Mouse (Mus musculus): ENCODE data around the gene Ccl1. TPM values are rescaled to one million over a fixed set of nuclear protein-coding genes. Genes with fewer than 3 reads are reported as not detected.

The Ccl1 gene
- polyA plus RNA-seq, 1 experiment from 2014 or later = not detected

DNA sequence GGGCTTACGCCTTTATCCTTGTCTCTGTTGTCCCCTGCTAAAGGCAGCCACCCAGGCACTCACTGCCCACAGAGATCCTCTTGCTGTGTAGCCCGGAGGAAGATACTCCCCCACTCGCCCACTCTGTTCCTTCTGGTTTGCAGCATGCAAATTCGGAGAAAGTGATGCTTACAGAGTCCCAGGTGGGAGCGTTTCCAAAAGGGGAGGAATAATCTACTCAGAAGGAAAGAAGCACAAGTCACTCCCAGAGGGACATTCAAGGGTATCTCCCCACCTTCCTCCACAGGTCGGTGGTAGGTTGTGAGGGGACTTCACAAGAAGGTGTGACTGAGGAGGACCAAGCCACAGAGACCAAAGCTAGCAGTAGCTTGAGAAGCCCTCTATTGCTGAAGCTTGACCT, 100.3 kb downstream of the Ccl1 start:
- Histone ChIP-seq H3K4me1 (ENCODE audit: control insufficient read depth in 2 of 2, insufficient read depth in 2 of 2, low read length in 2 of 2) (no peaks in the 10 kb centered on the region), H3K4me3 (ENCODE audit: control insufficient read depth in 1 of 2, insufficient read depth in 1 of 2, low read depth in 1 of 2, low read length in 2 of 2) (no peak overlapping the region), H3K9me3 (ENCODE audit: control insufficient read depth, low read length) (no peaks in the 10 kb centered on the region), H3K4me2 (ENCODE audit: low read length) (no peak overlapping the region), H3K27me3 (ENCODE audit: control insufficient read depth, insufficient read depth, low read length) (0 out of 2 replicates have a peak, but pooled peaks cover 4% of the 10 kb centered on the region), H3K9ac (ENCODE audit: low read length) (no peak overlapping the region), H3K36me3 (ENCODE audit: control insufficient read depth, insufficient read depth, low read length) (no peaks in the 10 kb centered on the region), H3K27ac (replicated peaks in 1 of 2; ENCODE audit: control insufficient read depth in 1 of 2, insufficient read depth in 1 of 2, low read depth in 2 of 2, low read length in 2 of 2) (no peak overlapping the region)
- 83% methylated on average over 6 of the region's 6 CpGs for WGBS
- no peak for ATAC-seq (ENCODE audit: insufficient number of reproducible peaks, insufficient read depth, low FRiP score, low read depth)

DNA sequence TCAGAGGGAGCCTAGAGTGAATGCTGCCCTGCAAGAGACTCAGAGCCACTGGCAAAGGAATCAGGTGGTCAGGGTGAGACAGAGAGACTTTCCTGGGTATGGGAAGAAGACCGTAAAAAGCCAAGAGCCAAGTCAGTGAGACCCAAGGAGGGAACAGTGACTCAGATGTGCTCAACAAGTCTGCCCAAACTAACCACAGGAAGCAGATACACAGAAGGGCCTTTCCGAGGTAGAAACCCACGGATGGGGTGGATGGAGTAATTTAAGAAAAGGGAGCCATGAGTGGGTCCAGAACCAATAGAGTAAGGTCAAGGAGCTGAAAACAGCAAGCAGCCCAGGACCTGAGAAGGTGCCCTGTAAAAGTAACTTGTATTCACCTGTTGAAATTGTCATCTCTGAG, 101.8 kb downstream of the Ccl1 start:
- no peaks in the 10 kb centered on the region for H3K9me3 ChIP-seq (ENCODE audit: control insufficient read depth, low read length)
- no peaks in the 10 kb centered on the region for H3K4me1 ChIP-seq (ENCODE audit: control insufficient read depth in 2 of 2, insufficient read depth in 2 of 2, low read length in 2 of 2)
- no peak overlapping the region for H3K27ac ChIP-seq (replicated peaks in 1 of 2; ENCODE audit: control insufficient read depth in 1 of 2, insufficient read depth in 1 of 2, low read depth in 2 of 2, low read length in 2 of 2)
- H3K27me3 ChIP-seq (ENCODE audit: control insufficient read depth, insufficient read depth, low read length) = no peaks in the 10 kb centered on the region
- H3K36me3 ChIP-seq (ENCODE audit: control insufficient read depth, insufficient read depth, low read length) = no peaks in the 10 kb centered on the region
- ATAC-seq (ENCODE audit: insufficient number of reproducible peaks, insufficient read depth, low FRiP score, low read depth) = no peak
- H3K9ac ChIP-seq (ENCODE audit: low read length) = no peak overlapping the region
- 76% methylated on average over 3 of the region's 3 CpGs for WGBS
- H3K4me2 ChIP-seq (ENCODE audit: low read length) = no peak overlapping the region
- H3K4me3 ChIP-seq (ENCODE audit: control insufficient read depth in 1 of 2, insufficient read depth in 1 of 2, low read depth in 1 of 2, low read length in 2 of 2) = no peak overlapping the region

DNA sequence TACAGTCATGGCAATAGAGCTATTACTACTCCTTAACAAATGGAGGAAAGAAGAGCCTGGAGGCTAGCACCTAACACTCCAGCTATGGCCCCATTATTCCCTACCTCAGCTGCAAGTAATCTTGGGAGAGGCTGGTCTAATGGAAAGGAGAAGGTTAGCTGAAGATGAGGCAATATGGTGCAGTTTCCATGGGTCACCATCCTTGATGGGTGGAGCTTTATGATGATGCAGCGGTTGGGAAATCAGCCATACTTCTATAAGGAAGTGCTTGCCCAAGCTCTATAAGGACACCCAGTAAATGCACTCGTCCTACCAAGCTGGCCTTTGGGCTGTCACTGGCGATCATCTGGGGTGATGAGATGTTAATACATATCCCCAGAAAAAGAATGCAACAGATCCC, 107.7 kb downstream of the Ccl1 start:
- H3K27ac ChIP-seq (replicated peaks in 1 of 2; ENCODE audit: control insufficient read depth in 1 of 2, insufficient read depth in 1 of 2, low read depth in 2 of 2, low read length in 2 of 2) = no peak overlapping the region
- H3K4me3 ChIP-seq (ENCODE audit: control insufficient read depth in 1 of 2, insufficient read depth in 1 of 2, low read depth in 1 of 2, low read length in 2 of 2) = no peak overlapping the region
- no peak overlapping the region for H3K4me2 ChIP-seq (ENCODE audit: low read length)
- H3K36me3 ChIP-seq (ENCODE audit: control insufficient read depth, insufficient read depth, low read length) = no peaks in the 10 kb centered on the region
- H3K27me3 ChIP-seq (ENCODE audit: control insufficient read depth, insufficient read depth, low read length) = 0 out of 2 replicates have a peak, but pooled peaks cover 3% of the 10 kb centered on the region
- no peaks in the 10 kb centered on the region for H3K4me1 ChIP-seq (ENCODE audit: control insufficient read depth in 2 of 2, insufficient read depth in 2 of 2, low read length in 2 of 2)
- ATAC-seq (ENCODE audit: insufficient number of reproducible peaks, insufficient read depth, low FRiP score, low read depth) = no peak
- H3K9me3 ChIP-seq (ENCODE audit: control insufficient read depth, low read length) = no peaks in the 10 kb centered on the region
- WGBS = 61% methylated on average over 3 of the region's 3 CpGs
- no peak overlapping the region for H3K9ac ChIP-seq (ENCODE audit: low read length)

- WGBS = 23% methylated on average over 2 of the region's 2 CpGs
- no peak overlapping the region for H3K4me2 ChIP-seq (ENCODE audit: low read length)
- no peak overlapping the region for H3K27ac ChIP-seq (replicated peaks in 1 of 2; ENCODE audit: control insufficient read depth in 1 of 2, insufficient read depth in 1 of 2, low read depth in 2 of 2, low read length in 2 of 2)
- 0 out of 2 replicates have a peak, but pooled peaks cover 3% of the 10 kb centered on the region for H3K27me3 ChIP-seq (ENCODE audit: control insufficient read depth, insufficient read depth, low read length)
- no peaks in the 10 kb centered on the region for H3K9me3 ChIP-seq (ENCODE audit: control insufficient read depth, low read length)
- no peak overlapping the region for H3K9ac ChIP-seq (ENCODE audit: low read length)
- no peaks in the 10 kb centered on the region for H3K36me3 ChIP-seq (ENCODE audit: control insufficient read depth, insufficient read depth, low read length)
- H3K4me3 ChIP-seq (ENCODE audit: control insufficient read depth in 1 of 2, insufficient read depth in 1 of 2, low read depth in 1 of 2, low read length in 2 of 2) = no peak overlapping the region
- no peaks in the 10 kb centered on the region for H3K4me1 ChIP-seq (ENCODE audit: control insufficient read depth in 2 of 2, insufficient read depth in 2 of 2, low read length in 2 of 2)
- ATAC-seq (ENCODE audit: insufficient number of reproducible peaks, insufficient read depth, low FRiP score, low read depth) = no peak
These were observed 110.5 kb downstream of the Ccl1 start for GRCm38 (mm10) chr11:82194980-82195379.

DNA sequence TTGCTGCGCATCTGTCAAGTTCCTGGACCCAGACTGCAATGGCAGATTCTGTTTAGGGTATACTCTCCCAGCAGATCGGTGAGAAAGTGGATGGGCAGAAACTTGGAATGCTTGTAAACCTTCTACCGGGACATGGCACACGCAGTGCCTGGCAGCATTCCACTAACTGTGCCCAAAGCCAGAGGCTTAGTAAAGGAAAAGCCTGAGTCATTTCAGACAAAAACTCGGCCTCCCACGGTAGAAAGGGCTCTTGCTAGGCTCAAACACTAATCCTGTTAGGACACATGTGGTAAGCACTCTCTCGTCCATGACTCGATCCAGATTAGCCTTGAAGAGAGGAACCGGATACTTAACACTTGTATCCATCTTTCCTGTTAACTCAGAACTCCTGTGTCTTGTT, 111.7 kb downstream of the Ccl1 start:
- no peaks in the 10 kb centered on the region for H3K4me1 ChIP-seq (ENCODE audit: control insufficient read depth in 2 of 2, insufficient read depth in 2 of 2, low read length in 2 of 2)
- H3K27ac ChIP-seq (replicated peaks in 1 of 2; ENCODE audit: control insufficient read depth in 1 of 2, insufficient read depth in 1 of 2, low read depth in 2 of 2, low read length in 2 of 2) = no peak overlapping the region
- H3K9me3 ChIP-seq (ENCODE audit: control insufficient read depth, low read length) = no peaks in the 10 kb centered on the region
- H3K36me3 ChIP-seq (ENCODE audit: control insufficient read depth, insufficient read depth, low read length) = no peaks in the 10 kb centered on the region
- WGBS = 69% methylated on average over 9 of the region's 9 CpGs
- no peak overlapping the region for H3K4me2 ChIP-seq (ENCODE audit: low read length)
- H3K9ac ChIP-seq (ENCODE audit: low read length) = no peak overlapping the region
- ATAC-seq (ENCODE audit: insufficient number of reproducible peaks, insufficient read depth, low FRiP score, low read depth) = no peak
- no peak overlapping the region for H3K4me3 ChIP-seq (ENCODE audit: control insufficient read depth in 1 of 2, insufficient read depth in 1 of 2, low read depth in 1 of 2, low read length in 2 of 2)
- H3K27me3 ChIP-seq (ENCODE audit: control insufficient read depth, insufficient read depth, low read length) = 0 out of 2 replicates have a peak, but pooled peaks cover 3% of the 10 kb centered on the region

DNA sequence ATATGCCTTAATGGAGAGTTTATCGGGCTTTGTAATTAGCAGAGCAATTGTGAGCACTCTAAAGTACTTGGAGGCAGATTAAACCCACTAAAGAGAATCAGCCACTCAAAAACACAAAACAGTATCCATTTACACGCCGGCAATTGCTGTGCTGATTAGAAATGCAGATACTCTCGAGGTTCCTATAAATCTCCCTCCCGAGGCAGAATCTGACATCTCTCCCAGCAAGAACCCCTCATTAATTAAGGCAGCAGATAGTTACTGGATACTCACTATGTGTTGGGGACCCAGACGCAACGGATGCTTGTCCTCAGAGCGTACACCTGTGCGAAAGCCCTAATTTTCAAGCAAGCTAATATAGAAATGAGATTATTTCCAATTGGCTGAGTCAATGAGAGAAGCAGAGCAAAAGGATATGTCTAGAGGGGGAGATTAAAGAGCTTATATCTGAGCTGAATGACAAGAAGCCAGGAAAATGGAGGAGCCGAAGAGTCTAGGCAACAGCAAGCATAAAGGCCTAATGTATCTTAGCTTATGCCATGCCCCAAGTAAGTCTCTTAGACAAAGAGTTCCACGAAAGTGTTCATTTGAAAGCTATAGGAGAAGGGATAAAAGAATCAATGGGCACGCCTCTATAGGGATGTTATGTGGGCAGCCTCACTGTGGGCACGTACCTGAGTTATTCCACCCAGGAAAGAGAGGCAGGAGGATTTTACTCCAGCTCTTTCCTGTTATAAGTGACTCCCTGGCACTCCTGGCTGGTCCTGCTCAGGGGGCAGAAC, 115.5 kb downstream of the Ccl1 start:
- H3K9ac ChIP-seq (ENCODE audit: low read length) = no peak overlapping the region
- WGBS = 71% methylated on average over 13 of the region's 13 CpGs
- H3K4me1 ChIP-seq (ENCODE audit: control insufficient read depth in 2 of 2, insufficient read depth in 2 of 2, low read length in 2 of 2) = no peaks in the 10 kb centered on the region
- no peaks in the 10 kb centered on the region for H3K27me3 ChIP-seq (ENCODE audit: control insufficient read depth, insufficient read depth, low read length)
- no peak overlapping the region for H3K27ac ChIP-seq (replicated peaks in 1 of 2; ENCODE audit: control insufficient read depth in 1 of 2, insufficient read depth in 1 of 2, low read depth in 2 of 2, low read length in 2 of 2)
- no peak for ATAC-seq (ENCODE audit: insufficient number of reproducible peaks, insufficient read depth, low FRiP score, low read depth)
- no peaks in the 10 kb centered on the region for H3K9me3 ChIP-seq (ENCODE audit: control insufficient read depth, low read length)
- no peak overlapping the region for H3K4me2 ChIP-seq (ENCODE audit: low read length)
- no peak overlapping the region for H3K4me3 ChIP-seq (ENCODE audit: control insufficient read depth in 1 of 2, insufficient read depth in 1 of 2, low read depth in 1 of 2, low read length in 2 of 2)
- no peaks in the 10 kb centered on the region for H3K36me3 ChIP-seq (ENCODE audit: control insufficient read depth, insufficient read depth, low read length)

GRCm38 (mm10) chr11:82185684-82186083, 119.8 kb downstream of the Ccl1 start:
- no peak for ATAC-seq (ENCODE audit: insufficient number of reproducible peaks, insufficient read depth, low FRiP score, low read depth)
- 78% methylated on average over 3 of the region's 3 CpGs for WGBS
- Histone ChIP-seq H3K36me3 (ENCODE audit: control insufficient read depth, insufficient read depth, low read length) (no peaks in the 10 kb centered on the region), H3K27me3 (ENCODE audit: control insufficient read depth, insufficient read depth, low read length) (peaks cover 5% of the 10 kb centered on the region; the same call in 1 of the 2 replicates), H3K4me1 (ENCODE audit: control insufficient read depth in 2 of 2, insufficient read depth in 2 of 2, low read length in 2 of 2) (no peaks in the 10 kb centered on the region; a peak in 2 of 4 replicates), H3K27ac (replicated peaks in 1 of 2; ENCODE audit: control insufficient read depth in 1 of 2, insufficient read depth in 1 of 2, low read depth in 2 of 2, low read length in 2 of 2) (no peak overlapping the region), H3K9ac (ENCODE audit: low read length) (no peak overlapping the region), H3K4me2 (ENCODE audit: low read length) (no peak overlapping the region), H3K9me3 (ENCODE audit: control insufficient read depth, low read length) (no peaks in the 10 kb centered on the region), H3K4me3 (ENCODE audit: control insufficient read depth in 1 of 2, insufficient read depth in 1 of 2, low read depth in 1 of 2, low read length in 2 of 2) (no peak overlapping the region)
